13 mouse cellular contexts compared by ENCODE assay signal in the genomic region with DNA sequence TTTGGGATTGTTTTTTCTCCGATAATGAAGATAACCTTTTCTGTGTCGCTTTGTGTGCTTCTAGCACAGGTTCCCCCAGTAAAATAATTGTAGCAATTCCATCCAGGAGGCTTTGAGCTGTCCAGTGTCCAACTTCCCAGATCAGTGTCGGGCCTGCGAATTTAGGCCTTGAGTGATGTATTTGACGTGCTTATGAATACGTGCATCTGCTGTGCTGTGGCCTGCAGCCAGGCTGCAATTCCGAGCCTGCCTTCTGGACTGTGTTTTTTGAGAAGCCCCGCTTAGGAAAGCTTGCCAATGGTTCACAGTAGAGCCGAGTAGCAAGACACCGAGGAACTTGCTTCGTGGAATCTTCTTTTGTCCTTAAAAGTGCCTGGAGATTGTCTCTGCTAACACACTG.
DNase-seq lines count a peak whose midpoint lies in the region; ATAC-seq and TF ChIP-seq lines count a peak whose summit lies in the region.
"Had no signal": no experiment of that assay in that cellular context is flagged by ENCODE, and none has a peak within 500 bp of the region (broad histone marks: within the 10 kb centered on the region; RNA-seq: fewer than 3 reads in every experiment).

No protein-coding gene starts in this region.

- H3K4me3 ChIP-seq in hindbrain, embryonic 13.5 days, result no peak overlapping the region
- no peak overlapping the region for H3K4me3 ChIP-seq in hindbrain, embryonic 12.5 days
- no peak overlapping the region for H3K4me3 ChIP-seq in intestine, postnatal 0 days (ENCODE audit: low read depth, low read length)
- H3K4me3 ChIP-seq: myocyte had no signal

- no peaks in the 10 kb centered on the region for H3K9me3 ChIP-seq in hindbrain, embryonic 13.5 days
- no peaks in the 10 kb centered on the region for H3K9me3 ChIP-seq in hindbrain, embryonic 12.5 days (replicated peaks)
- no peaks in the 10 kb centered on the region for H3K9me3 ChIP-seq in intestine, postnatal 0 days (ENCODE audit: control insufficient read depth)

- WGBS in hindbrain, embryonic 13.5 days, result 70% methylated on average over 11 of the region's 11 CpGs
- WGBS in hindbrain, embryonic 12.5 days, result 76% methylated on average over 11 of the region's 11 CpGs
- 65% methylated on average over 11 of the region's 11 CpGs for WGBS in intestine, postnatal 0 days

- ATAC-seq in hindbrain, embryonic 13.5 days (ENCODE audit: low FRiP score), result no peak
- no peak for ATAC-seq in hindbrain, embryonic 12.5 days (ENCODE audit: low FRiP score)
- ATAC-seq in intestine, postnatal 0 days, result no peak
- ATAC-seq in erythroblast, adult 5-6 weeks (replicated peaks; ENCODE audit: low FRiP score, poor library complexity, severe bottlenecking), result no peak
- ATAC-seq: activated CD4-positive, CD25-positive, alpha-beta regulatory T cell, adult 4 months had no signal

- H3K36me3 ChIP-seq in hindbrain, embryonic 13.5 days, result no peaks in the 10 kb centered on the region
- no peaks in the 10 kb centered on the region for H3K36me3 ChIP-seq in hindbrain, embryonic 12.5 days
- no peaks in the 10 kb centered on the region for H3K36me3 ChIP-seq in intestine, postnatal 0 days (ENCODE audit: control insufficient read depth, insufficient read depth)

- peak; percentile 76 for DNase-seq in brain, adult 2 months (ENCODE audit: low read depth, low spot score)
- peak; percentile 67 for DNase-seq in cerebellum, adult 9-10 months
- DNase-seq in frontal cortex, postnatal 10 days (ENCODE audit: low spot score in 2 of 2), result no peak
- no peak for DNase-seq in urinary bladder, postnatal 4 days (ENCODE audit: low spot score in 2 of 2)
- DNase-seq: gastrocnemius, postnatal 36 days; right cerebral cortex, postnatal 25 days had no signal

- no peak for TF ChIP-seq CTCF in intestine, postnatal 0 days (IDR thresholded peaks at IDR 0.05; ENCODE audit: low read depth)

- H3K4me1 ChIP-seq in hindbrain, embryonic 13.5 days (replicated peaks), result peaks cover 24% of the 10 kb centered on the region
- H3K4me1 ChIP-seq in hindbrain, embryonic 12.5 days, result peaks cover 12% of the 10 kb centered on the region
- peaks cover 7% of the 10 kb centered on the region for H3K4me1 ChIP-seq in intestine, postnatal 0 days (replicated peaks; ENCODE audit: control insufficient read depth, insufficient read depth, low read length)

- H3K4me2 ChIP-seq in hindbrain, embryonic 13.5 days, result no peak overlapping the region
- H3K4me2 ChIP-seq in hindbrain, embryonic 12.5 days (replicated peaks), result no peak overlapping the region
- no peak overlapping the region for H3K4me2 ChIP-seq in intestine, postnatal 0 days (replicated peaks; ENCODE audit: low read depth)

- H3K27me3 ChIP-seq in hindbrain, embryonic 13.5 days, result no peaks in the 10 kb centered on the region
- H3K27me3 ChIP-seq in hindbrain, embryonic 12.5 days, result no peaks in the 10 kb centered on the region
- no peaks in the 10 kb centered on the region for H3K27me3 ChIP-seq in intestine, postnatal 0 days (replicated peaks; ENCODE audit: control insufficient read depth, insufficient read depth, low read length)

- H3K9ac ChIP-seq in hindbrain, embryonic 13.5 days, result no peak overlapping the region
- no peak overlapping the region for H3K9ac ChIP-seq in hindbrain, embryonic 12.5 days
- no peak overlapping the region for H3K9ac ChIP-seq in intestine, postnatal 0 days (ENCODE audit: low read depth, low read length)
- H3K9ac ChIP-seq: liver, embryonic 14.5 days had no signal

- peak overlapping the region; percentile 20; the same call in 1 of the 2 replicates for H3K27ac ChIP-seq in hindbrain, embryonic 13.5 days
- H3K27ac ChIP-seq in hindbrain, embryonic 12.5 days, result no peak overlapping the region
- H3K27ac ChIP-seq in intestine, postnatal 0 days (ENCODE audit: low read depth, low read length), result peak overlapping the region; percentile 21; the same call in 1 of the 2 replicates
- H3K27ac ChIP-seq: liver, embryonic 14.5 days had no signal

Comparison
In these comparisons a context has a peak if more than half of its experiments do, and no peak if none do; other contexts are left out.
1. DNase-seq: peak in brain, adult 2 months (single experiment) and cerebellum, adult 9-10 months (single experiment); none in frontal cortex, postnatal 10 days (0 of 2) and urinary bladder, postnatal 4 days (0 of 2).